Mouse (Mus musculus) ES-E14 (cell line): ENCODE data around the gene Ndel1.

Experiments
- CHD2 ChIP-seq: IDR thresholded peaks from 2 replicates; pipeline ENCODE4 v1.6.1; 2014; ENCODE audit warnings: mild to moderate bottlenecking, low read depth, low read length, inconsistent platforms
- HCFC1 ChIP-seq: IDR thresholded peaks from 2 replicates; pipeline ENCODE4 v1.6.1; 2012; ENCODE audit warnings: low read length, inconsistent platforms, borderline replicate concordance; ENCODE audit not compliant: insufficient read depth
- MAFK ChIP-seq: IDR thresholded peaks from 2 replicates; pipeline ENCODE4 v1.6.1; 2014; ENCODE audit warnings: mild to moderate bottlenecking, low read depth, low read length, inconsistent platforms; ENCODE audit not compliant: insufficient read depth
- ZC3H11A ChIP-seq: IDR thresholded peaks from 2 replicates; pipeline ENCODE4 v1.6.1; 2012; ENCODE audit warnings: low read depth, mild to moderate bottlenecking, inconsistent platforms, low read length, borderline replicate concordance
- ZNF384 ChIP-seq: IDR thresholded peaks from 2 replicates; pipeline ENCODE4 v1.6.1; 2012; ENCODE audit warnings: low read depth, low read length, inconsistent platforms

- TF ChIP-seq ZNF384 (no peak), CHD2 (no peak), HCFC1 (no peak), ZC3H11A (no peak), MAFK (no peak)
Measured at GRCm38 (mm10) chr11:68886091-68886490, 14.4 kb upstream of the Ndel1 start.
